ENCODE assay signal across 8 mouse cellular contexts in genomic region chr17:17624957-17625586, GRCm38 (mm10). TPM values are rescaled to one million over a fixed set of nuclear protein-coding genes. Genes with fewer than 3 reads are reported as not detected.
DNase-seq lines count a peak whose midpoint lies in the region; ATAC-seq and TF ChIP-seq lines count a peak whose summit lies in the region.

TSS of gene Lnpep (minus strand) at chr17:17625050.

- DNase-seq in gastrocnemius, adult 8-10 months (ENCODE audit: low spot score in 2 of 2), result peak; percentile 89 to 92
- peak; percentile 75 for DNase-seq in hindlimb bud, embryonic 11.5 days (ENCODE audit: extremely low spot score, low read depth, low spot score)
- DNase-seq in left cerebral cortex, adult 8-10 months (ENCODE audit: low spot score in 2 of 2), result peak; percentile 89 to 94
- peak; percentile 94 to 96 for DNase-seq in right cerebral cortex, postnatal 10 days (ENCODE audit: low spot score in 2 of 2)
- peak; percentile 86 to 93 for DNase-seq in urinary bladder, postnatal 36 days (ENCODE audit: low spot score in 2 of 2)

- peaks cover 4% of the 10 kb centered on the region; the same call in 1 of the 2 replicates for H3K9me3 ChIP-seq in megakaryocyte, embryonic 14.5 days

- H3K27me3 ChIP-seq in megakaryocyte, embryonic 14.5 days (replicated peaks), result no peaks in the 10 kb centered on the region

- H3K36me3 ChIP-seq in megakaryocyte, embryonic 14.5 days (replicated peaks; ENCODE audit: low read length), result peaks cover 6% of the 10 kb centered on the region

- peak; percentile 63 for ATAC-seq in activated CD4-positive, CD25-positive, alpha-beta regulatory T cell, adult 4 months

- TF ChIP-seq CTCF in cortical plate, adult 2 months (IDR thresholded peaks at IDR 0.05; ENCODE audit: extremely low read depth, insufficient read depth, low read length), result no peak

- peak within 1 kb of the TSS; percentile 99 for H3K27ac ChIP-seq in cortical plate, adult 2 months (ENCODE audit: insufficient read depth, low read length)

- peak within 1 kb of the TSS; percentile 65 for H3K4me3 ChIP-seq in cortical plate, adult 2 months (ENCODE audit: insufficient read depth, low read length)
- peak within 1 kb of the TSS; percentile 96 for H3K4me3 ChIP-seq in megakaryocyte, embryonic 14.5 days (replicated peaks)

- H3K4me1 ChIP-seq in cortical plate, adult 2 months (ENCODE audit: control insufficient read depth, insufficient read depth, low read length), result no peaks in the 10 kb centered on the region
- H3K4me1 ChIP-seq in megakaryocyte, embryonic 14.5 days, result peaks cover 33% of the 10 kb centered on the region

- TF ChIP-seq POLR2A in cortical plate, adult 2 months (IDR thresholded peaks at IDR 0.05; ENCODE audit: extremely low read depth, insufficient read depth, low read length), result peak; percentile 78

RNA-seq across cellular contexts. Expression of gene Lnpep, which starts in this region (rescaled TPM):
- 10 to 100 TPM; 31.8 to 33.2 TPM for polyA plus RNA-seq in activated CD4-positive, CD25-positive, alpha-beta regulatory T cell, adult 4 months (2017; shearing (Covaris generic))
- 21.1 and 21.2 TPM in 2 replicates for polyA plus RNA-seq in cortical plate, adult 2 months (2012; rRNA removed)
- 10 to 100 TPM; 53.7 to 68.4 (median 63.0) TPM for total RNA-seq in gastrocnemius, adult 8-10 months (2022)
- 100 to 1,000 TPM in 3 of 4 experiments, 10 to 100 TPM in 1; 81.4 to 115 (median 110) TPM for total RNA-seq in left cerebral cortex, adult 8-10 months (2022)
- 0.67 and 2.1 TPM in 2 replicates for polyA plus RNA-seq in megakaryocyte, embryonic 14.5 days (2012; ENCODE audit: insufficient read depth, low replicate concordance)

Comparison
In these comparisons a context has a peak if more than half of its experiments do, and no peak if none do; other contexts are left out.
1. Peak in every context shown above with its lines: DNase-seq, ATAC-seq, H3K4me3 ChIP-seq and H3K27ac ChIP-seq.